Mouse (Mus musculus) liver, postnatal 0 days (tissue): ENCODE results near the gene Kcnb1. TPM values are rescaled to one million over a fixed set of nuclear protein-coding genes. Genes with fewer than 3 reads are reported as not detected.
"Not testable (repeated sequence)": the region's sequence is repeated elsewhere in the genome, so short reads cannot be mapped to it uniquely, and the experiment has no call there.

Experiments
- ATAC-seq: fragments of 200-750 bp; cut with Nextera tagmentation; 2 replicates; pipeline ENCODE4 v1.8.0; 2017; ENCODE audit warnings: mild to moderate bottlenecking, moderate library complexity
- DNase-seq: peaks from one replicate; pipeline ENCODE4 v3.0.0-alpha.2; 2016
- H3K27ac ChIP-seq: fragments of 300-500 bp; sonication (generic); 2 replicates; pipeline ENCODE4 v1.5.1; 2014; ENCODE audit warnings: antibody characterized with exemption, moderate library complexity, mild to moderate bottlenecking, low read depth
- H3K27me3 ChIP-seq: fragments of 300-500 bp; sonication (generic); 2 replicates; pipeline ENCODE4 v1.6.1; 2014; ENCODE audit warnings: low read length, control low read depth, mixed read lengths; ENCODE audit not compliant: insufficient read depth
- H3K36me3 ChIP-seq: fragments of 300-500 bp; sonication (generic); replicated peaks from 2 replicates; pipeline ENCODE4 v1.6.1; 2014; ENCODE audit warnings: mild to moderate bottlenecking, control low read depth, low read length, moderate library complexity, mixed read lengths; ENCODE audit not compliant: insufficient read depth
- H3K4me1 ChIP-seq: fragments of 300-500 bp; sonication (generic); 2 replicates; pipeline ENCODE4 v1.6.1; 2014; ENCODE audit warnings: antibody characterized with exemption, mild to moderate bottlenecking, control low read depth; ENCODE audit not compliant: insufficient read depth
- H3K4me2 ChIP-seq: fragments of 300-500 bp; sonication (generic); 2 replicates; pipeline ENCODE4 v1.6.1; 2014; ENCODE audit warnings: low read depth, mild to moderate bottlenecking, low read length, moderate library complexity, mixed read lengths
- H3K4me3 ChIP-seq: fragments of 300-500 bp; sonication (generic); 2 replicates; pipeline ENCODE4 v1.5.1; 2014; ENCODE audit warnings: low read depth, low read length
- H3K9ac ChIP-seq: fragments of 300-500 bp; sonication (generic); replicated peaks from 2 replicates; pipeline ENCODE4 v1.6.1; 2014; ENCODE audit warnings: mild to moderate bottlenecking, moderate library complexity
- H3K9me3 ChIP-seq: fragments of 300-500 bp; sonication (generic); 2 replicates; pipeline ENCODE4 v1.6.1; 2016; ENCODE audit warnings: mild to moderate bottlenecking, control low read depth, low read length, mixed read lengths
- CTCF ChIP-seq: sonication (generic); IDR thresholded peaks from 2 replicates; pipeline ENCODE4 v1.5.1; 2016; ENCODE audit warnings: antibody characterized with exemption, low read depth
- EP300 ChIP-seq: IDR thresholded peaks from 2 replicates; pipeline ENCODE4 v1.6.1; 2016; ENCODE audit warnings: antibody characterized with exemption, low read depth, mild to moderate bottlenecking
- WGBS: fragments of 180-500 bp; shearing (Covaris S2); extraction: QIAGEN DNeasy Blood & Tissue Kit; methylation state at CpG from one replicate; pipeline ENCODE4 v1.1.7; 2014; ENCODE audit not compliant: insufficient replicate concordance; 5-methylcytosine and 5-hydroxymethylcytosine counted together
- polyA plus RNA-seq: library from polyadenylated mRNA; unstranded; fragments of >200 nt; fragmentation: Nextera tagmentation; extraction: Ambion mirVana; gene quantifications from 2 replicates; pipeline ENCODE4 v1.2.1, GENCODE M21; 2015

Kcnb1 gene
- polyA plus RNA-seq, 1 experiment from 2014 or later, result 0.11 TPM

GRCm38 (mm10) chr2:167209900-167210299 is 19.9 kb upstream of the Kcnb1 start:
- TF ChIP-seq EP300 (no peak), CTCF (no peak)
- Histone ChIP-seq H3K4me3 (no peak overlapping the region), H3K36me3 (no peaks in the 10 kb centered on the region), H3K27ac (no peak overlapping the region), H3K4me1 (no peaks in the 10 kb centered on the region), H3K4me2 (no peak overlapping the region), H3K27me3 (no peaks in the 10 kb centered on the region), H3K9ac (no peak overlapping the region), H3K9me3 (no peaks in the 10 kb centered on the region)
- no peak for DNase-seq
- WGBS, result 68% methylated on average over 9 of the region's 9 CpGs
- ATAC-seq, result no peak

- no peak for DNase-seq
- Histone ChIP-seq H3K4me2 (no peak overlapping the region), H3K4me1 (no peaks in the 10 kb centered on the region), H3K4me3 (no peak overlapping the region), H3K9ac (no peak overlapping the region), H3K27ac (no peak overlapping the region), H3K27me3 (no peaks in the 10 kb centered on the region), H3K36me3 (no peaks in the 10 kb centered on the region), H3K9me3 (no peaks in the 10 kb centered on the region)
- WGBS, result 60% methylated on average over 3 of the region's 3 CpGs
- no peak for TF ChIP-seq EP300
- ATAC-seq, result no peak
Observed at GRCm38 (mm10) chr2:167208984-167209383, 19.0 kb upstream of the Kcnb1 start.

GRCm38 (mm10) chr2:167205918-167206629 is 16.1 kb upstream of the Kcnb1 start:
- H3K9me3 ChIP-seq, result no peaks in the 10 kb centered on the region
- no peaks in the 10 kb centered on the region for H3K36me3 ChIP-seq
- H3K4me3 ChIP-seq, result no peak overlapping the region
- H3K4me2 ChIP-seq, result no peak overlapping the region
- H3K9ac ChIP-seq, result no peak overlapping the region
- DNase-seq (no peak), ATAC-seq (no peak)
- 82% methylated on average over 18 of the region's 18 CpGs for WGBS
- no peak for TF ChIP-seq EP300
- TF ChIP-seq CTCF, result no peak
- no peaks in the 10 kb centered on the region for H3K4me1 ChIP-seq
- H3K27me3 ChIP-seq, result no peaks in the 10 kb centered on the region
- no peak overlapping the region for H3K27ac ChIP-seq

- 65% methylated on average over 5 of the region's 5 CpGs for WGBS
- H3K9me3 ChIP-seq, H3K4me1 ChIP-seq, H3K27ac ChIP-seq, ATAC-seq, H3K36me3 ChIP-seq, H3K9ac ChIP-seq, H3K27me3 ChIP-seq, H3K4me2 ChIP-seq, H3K4me3 ChIP-seq, DNase-seq: not testable (repeated sequence)
Observed at GRCm38 (mm10) chr2:167204686-167205085, 14.7 kb upstream of the Kcnb1 start.

GRCm38 (mm10) chr2:167203505-167204166 is 13.7 kb upstream of the Kcnb1 start:
- no peak for TF ChIP-seq EP300
- TF ChIP-seq CTCF, result peak; percentile 72
- 0 out of 2 replicates have a peak, but pooled peaks cover 1% of the 10 kb centered on the region for H3K27me3 ChIP-seq
- DNase-seq, result no peak
- H3K27ac ChIP-seq, result no peak overlapping the region
- 55% methylated on average over 7 of the region's 7 CpGs for WGBS
- H3K4me3 ChIP-seq, result no peak overlapping the region
- H3K9me3 ChIP-seq, result no peaks in the 10 kb centered on the region
- no peak for ATAC-seq
- no peak overlapping the region for H3K9ac ChIP-seq
- H3K4me1 ChIP-seq, result no peaks in the 10 kb centered on the region
- H3K36me3 ChIP-seq, result no peaks in the 10 kb centered on the region
- H3K4me2 ChIP-seq, result no peak overlapping the region

- Histone ChIP-seq H3K36me3 (no peaks in the 10 kb centered on the region), H3K27ac (no peak overlapping the region), H3K4me2 (no peak overlapping the region), H3K9ac (no peak overlapping the region), H3K27me3 (0 out of 2 replicates have a peak, but pooled peaks cover 2% of the 10 kb centered on the region), H3K4me1 (no peaks in the 10 kb centered on the region), H3K9me3 (no peaks in the 10 kb centered on the region), H3K4me3 (no peak overlapping the region)
- ATAC-seq (no peak), DNase-seq (no peak)
- TF ChIP-seq CTCF (no peak), EP300 (no peak)
- WGBS, result 47% methylated on average over 16 of the region's 16 CpGs
Observed at GRCm38 (mm10) chr2:167201463-167202291, 11.7 kb upstream of the Kcnb1 start.
